Comparison of ENCODE assay signal across 15 mouse cellular contexts in genomic region chr6:83005444-83006011, GRCm38 (mm10). TPM values are rescaled to one million over a fixed set of nuclear protein-coding genes. Genes with fewer than 3 reads are reported as not detected.
DNase-seq lines count a peak whose midpoint lies in the region; ATAC-seq and TF ChIP-seq lines count a peak whose summit lies in the region.
"Had no signal": no experiment of that assay in that cellular context is flagged by ENCODE, and none has a peak within 500 bp of the region (broad histone marks: within the 10 kb centered on the region; RNA-seq: fewer than 3 reads in every experiment).

No protein-coding gene starts in this region.

- H3K27ac ChIP-seq in heart, embryonic 16.5 days (ENCODE audit: low read length), result peak overlapping the region; percentile 63
- H3K27ac ChIP-seq in bone marrow macrophage, adult 2 months (ENCODE audit: insufficient read depth, low read depth, low read length), result peak overlapping the region; percentile 96
- H3K27ac ChIP-seq in liver, postnatal 0 days (ENCODE audit: low read depth), result peak overlapping the region; percentile 69
- H3K27ac ChIP-seq in hindbrain, embryonic 16.5 days (ENCODE audit: low read depth, low read length), result no peak overlapping the region
- H3K27ac ChIP-seq: heart, adult 2 months; kidney, postnatal 0 days had no signal

- no peaks in the 10 kb centered on the region for H3K27me3 ChIP-seq in heart, embryonic 16.5 days (ENCODE audit: control insufficient read depth, insufficient read depth, low read length)
- H3K27me3 ChIP-seq in liver, postnatal 0 days (ENCODE audit: insufficient read depth, low read length), result no peaks in the 10 kb centered on the region
- no peaks in the 10 kb centered on the region for H3K27me3 ChIP-seq in hindbrain, embryonic 16.5 days (replicated peaks; ENCODE audit: control insufficient read depth, insufficient read depth, low read length)

- no peak for ATAC-seq in heart, embryonic 16.5 days (replicated peaks; ENCODE audit: extremely low read depth, insufficient read depth, low FRiP score)
- no peak for ATAC-seq in liver, postnatal 0 days
- ATAC-seq in hindbrain, embryonic 16.5 days, result no peak
- ATAC-seq: CD4-positive, CD25-positive, alpha-beta regulatory T cell, adult 4 months; midbrain, embryonic 16.5 days had no signal

- DNase-seq in heart, postnatal 36 days, result no peak
- DNase-seq in 416B (ENCODE audit: low read depth), result peak; percentile 42
- no peak for DNase-seq in liver, postnatal 0 days
- no peak for DNase-seq in embryo, embryonic 11 days
- DNase-seq: cerebellum, postnatal 25 days; left cerebral cortex, postnatal 4 days; right cerebral cortex, adult 18-20 months; thymus, postnatal 25 days had no signal

- peaks cover 10% of the 10 kb centered on the region for H3K4me1 ChIP-seq in heart, embryonic 16.5 days (ENCODE audit: control insufficient read depth, insufficient read depth, low read length)
- H3K4me1 ChIP-seq in bone marrow macrophage, adult 2 months (ENCODE audit: control insufficient read depth, insufficient read depth, low read length), result peaks cover 55% of the 10 kb centered on the region
- H3K4me1 ChIP-seq in liver, postnatal 0 days (ENCODE audit: insufficient read depth), result peaks cover 41% of the 10 kb centered on the region
- no peaks in the 10 kb centered on the region; the same call in 1 of the 2 replicates for H3K4me1 ChIP-seq in hindbrain, embryonic 16.5 days (ENCODE audit: control insufficient read depth, insufficient read depth, low read depth, low read length)

- no peaks in the 10 kb centered on the region for H3K36me3 ChIP-seq in heart, embryonic 16.5 days (ENCODE audit: control insufficient read depth, insufficient read depth)
- H3K36me3 ChIP-seq in liver, postnatal 0 days (replicated peaks; ENCODE audit: insufficient read depth, low read length), result no peaks in the 10 kb centered on the region
- H3K36me3 ChIP-seq in hindbrain, embryonic 16.5 days (ENCODE audit: control insufficient read depth, insufficient read depth, low read length), result no peaks in the 10 kb centered on the region

- TF ChIP-seq POLR2A in bone marrow macrophage, adult 2 months (IDR thresholded peaks at IDR 0.05; ENCODE audit: borderline replicate concordance, low read depth, low read length), result no peak

- TF ChIP-seq EP300 in liver, postnatal 0 days (IDR thresholded peaks at IDR 0.05; ENCODE audit: low read depth), result no peak

- H3K9ac ChIP-seq in heart, embryonic 16.5 days (ENCODE audit: low read length), result no peak overlapping the region
- no peak overlapping the region for H3K9ac ChIP-seq in liver, postnatal 0 days (replicated peaks)
- H3K9ac ChIP-seq in hindbrain, embryonic 16.5 days (ENCODE audit: low read depth, low read length), result no peak overlapping the region

- intact Hi-C loops in heart, postnatal 36 days (cut with DNase I), result no loop called here

- TF ChIP-seq CTCF in bone marrow macrophage, adult 2 months (IDR thresholded peaks at IDR 0.05; ENCODE audit: low read depth, low read length), result no peak
- no peak for TF ChIP-seq CTCF in liver, postnatal 0 days (IDR thresholded peaks at IDR 0.05; ENCODE audit: low read depth)

- no peak overlapping the region for H3K4me2 ChIP-seq in heart, embryonic 16.5 days (ENCODE audit: low read depth, low read length)
- no peak overlapping the region for H3K4me2 ChIP-seq in liver, postnatal 0 days (ENCODE audit: low read depth, low read length)
- no peak overlapping the region for H3K4me2 ChIP-seq in hindbrain, embryonic 16.5 days (ENCODE audit: low read length)

- 87% methylated on average over 10 of the region's 10 CpGs for WGBS in heart, embryonic 16.5 days
- WGBS in liver, postnatal 0 days (ENCODE audit: insufficient replicate concordance), result 64% methylated on average over 10 of the region's 10 CpGs
- WGBS in hindbrain, embryonic 16.5 days, result 86% methylated on average over 10 of the region's 10 CpGs

- no peaks in the 10 kb centered on the region for H3K9me3 ChIP-seq in heart, embryonic 16.5 days (replicated peaks; ENCODE audit: control insufficient read depth, low read length)
- no peaks in the 10 kb centered on the region for H3K9me3 ChIP-seq in liver, postnatal 0 days (ENCODE audit: low read length)
- H3K9me3 ChIP-seq in hindbrain, embryonic 16.5 days (ENCODE audit: control insufficient read depth, low read length), result no peaks in the 10 kb centered on the region

- no peak overlapping the region for H3K4me3 ChIP-seq in heart, embryonic 16.5 days (ENCODE audit: low read length)
- peak overlapping the region; percentile 1; the same call in 1 of the 2 replicates for H3K4me3 ChIP-seq in bone marrow macrophage, adult 2 months (ENCODE audit: insufficient read depth, low read length)
- no peak overlapping the region for H3K4me3 ChIP-seq in liver, postnatal 0 days (ENCODE audit: low read depth, low read length)
- no peak overlapping the region for H3K4me3 ChIP-seq in hindbrain, embryonic 16.5 days (ENCODE audit: low read length)
- H3K4me3 ChIP-seq: heart, adult 2 months had no signal

RNA-seq across cellular contexts. Expression of gene Dok1, which starts 27.7 kb away (rescaled TPM):
- 8.5 and 9.5 TPM in 2 replicates for polyA plus RNA-seq in heart, embryonic 16.5 days (2015; fragmentation: Nextera tagmentation; extraction: Ambion mirVana)
- 1 to 10 TPM; 2.8 to 4.3 TPM for total RNA-seq in heart, postnatal 36 days (2021)
- 69.9 and 72.0 TPM in 2 replicates for polyA plus RNA-seq in bone marrow macrophage, adult 2 months (2012; ENCODE audit: insufficient read depth, insufficient read length, missing spikeins)
- 11.3 and 11.8 TPM in 2 replicates for polyA plus RNA-seq in liver, postnatal 0 days (2015; fragmentation: Nextera tagmentation; extraction: Ambion mirVana)
- 2.1 and 2.2 TPM in 2 replicates for polyA plus RNA-seq in hindbrain, embryonic 16.5 days (2015; fragmentation: Nextera tagmentation; extraction: Ambion mirVana)

RNA-seq across cellular contexts. Expression of gene Loxl3, which starts 28.4 kb away (rescaled TPM):
- polyA plus RNA-seq in heart, embryonic 16.5 days (2015; fragmentation: Nextera tagmentation; extraction: Ambion mirVana), result 8.0 and 8.3 TPM in 2 replicates
- total RNA-seq in heart, postnatal 36 days (2021), result 1 to 10 TPM; 2.9 to 3.1 TPM
- 18.8 and 21.2 TPM in 2 replicates for polyA plus RNA-seq in bone marrow macrophage, adult 2 months (2012; ENCODE audit: insufficient read depth, insufficient read length, missing spikeins)
- 1.2 and 1.7 TPM in 2 replicates for polyA plus RNA-seq in liver, postnatal 0 days (2015; fragmentation: Nextera tagmentation; extraction: Ambion mirVana)
- 7.1 and 8.5 TPM in 2 replicates for polyA plus RNA-seq in hindbrain, embryonic 16.5 days (2015; fragmentation: Nextera tagmentation; extraction: Ambion mirVana)

RNA-seq across cellular contexts. Expression of gene Aup1, which starts 48.8 kb away (rescaled TPM):
- 140 and 148 TPM in 2 replicates for polyA plus RNA-seq in heart, embryonic 16.5 days (2015; fragmentation: Nextera tagmentation; extraction: Ambion mirVana)
- total RNA-seq in heart, postnatal 36 days (2021), result 10 to 100 TPM; 78.1 to 82.2 TPM
- 354 and 391 TPM in 2 replicates for polyA plus RNA-seq in bone marrow macrophage, adult 2 months (2012; ENCODE audit: insufficient read depth, insufficient read length, missing spikeins)
- polyA plus RNA-seq in liver, postnatal 0 days (2015; fragmentation: Nextera tagmentation; extraction: Ambion mirVana), result 175 and 180 TPM in 2 replicates
- 179 and 193 TPM in 2 replicates for polyA plus RNA-seq in hindbrain, embryonic 16.5 days (2015; fragmentation: Nextera tagmentation; extraction: Ambion mirVana)

RNA-seq across cellular contexts. Expression of gene Htra2, which starts 49.5 kb away (rescaled TPM):
- polyA plus RNA-seq in heart, embryonic 16.5 days (2015; fragmentation: Nextera tagmentation; extraction: Ambion mirVana), result 81.8 and 94.5 TPM in 2 replicates
- total RNA-seq in heart, postnatal 36 days (2021), result 10 to 100 TPM; 34.2 to 35.4 TPM
- polyA plus RNA-seq in bone marrow macrophage, adult 2 months (2012; ENCODE audit: insufficient read depth, insufficient read length, missing spikeins), result 90.8 and 108 TPM in 2 replicates
- polyA plus RNA-seq in liver, postnatal 0 days (2015; fragmentation: Nextera tagmentation; extraction: Ambion mirVana), result 33.8 and 34.7 TPM in 2 replicates
- polyA plus RNA-seq in hindbrain, embryonic 16.5 days (2015; fragmentation: Nextera tagmentation; extraction: Ambion mirVana), result 85.6 and 88.5 TPM in 2 replicates

RNA-seq across cellular contexts. Expression of gene Dqx1, which starts 52.1 kb away (rescaled TPM):
- 0.57 and 0.75 TPM in 2 replicates for polyA plus RNA-seq in heart, embryonic 16.5 days (2015; fragmentation: Nextera tagmentation; extraction: Ambion mirVana)
- under 1 TPM; 0.65 to 0.89 TPM for total RNA-seq in heart, postnatal 36 days (2021)
- polyA plus RNA-seq in bone marrow macrophage, adult 2 months (2012; ENCODE audit: insufficient read depth, insufficient read length, missing spikeins), result 0.83 and 1.6 TPM in 2 replicates
- 7.5 and 8.2 TPM in 2 replicates for polyA plus RNA-seq in liver, postnatal 0 days (2015; fragmentation: Nextera tagmentation; extraction: Ambion mirVana)
- polyA plus RNA-seq in hindbrain, embryonic 16.5 days (2015; fragmentation: Nextera tagmentation; extraction: Ambion mirVana), result 0.28 and 0.71 TPM in 2 replicates
